Mouse (Mus musculus): ENCODE data around the gene F11. TPM values are rescaled to one million over a fixed set of nuclear protein-coding genes. Genes with fewer than 3 reads are reported as not detected.
A peak's percentile ranks its signal among the peaks of the same experiment; 100 is the strongest.

The F11 gene
- polyA plus RNA-seq, 1 experiment from 2014 or later, result not detected

- Histone ChIP-seq H3K9ac (ENCODE audit: low read length) (no peak overlapping the region), H3K9me3 (ENCODE audit: control insufficient read depth, low read length) (no peaks in the 10 kb centered on the region), H3K27me3 (ENCODE audit: control insufficient read depth, insufficient read depth, low read length) (no peaks in the 10 kb centered on the region), H3K36me3 (ENCODE audit: control insufficient read depth, insufficient read depth, low read length) (no peaks in the 10 kb centered on the region), H3K4me1 (ENCODE audit: control insufficient read depth, insufficient read depth, low read length) (no peaks in the 10 kb centered on the region), H3K4me3 (ENCODE audit: low read depth, low read length) (no peak overlapping the region), H3K27ac (replicated peaks; ENCODE audit: low read depth, low read length) (no peak overlapping the region), H3K4me2 (ENCODE audit: low read depth, severe bottlenecking) (no peak overlapping the region)
- 83% methylated on average over 8 of the region's 8 CpGs for WGBS
- no peak for ATAC-seq (ENCODE audit: insufficient number of reproducible peaks, low FRiP score, low TSS enrichment, low read depth)
- no peak for DNase-seq (ENCODE audit: low spot score)
Observed at GRCm38 (mm10) chr8:45258421-45258820, 3.4 kb downstream of the F11 start.

GRCm38 (mm10) chr8:45255040-45255439 is 6.8 kb downstream of the F11 start:
- H3K27me3 ChIP-seq (ENCODE audit: control insufficient read depth, insufficient read depth, low read length), result no peaks in the 10 kb centered on the region
- no peaks in the 10 kb centered on the region for H3K36me3 ChIP-seq (ENCODE audit: control insufficient read depth, insufficient read depth, low read length)
- H3K4me3 ChIP-seq (ENCODE audit: low read depth, low read length), result no peak overlapping the region
- no peaks in the 10 kb centered on the region for H3K9me3 ChIP-seq (ENCODE audit: control insufficient read depth, low read length)
- no peak overlapping the region for H3K27ac ChIP-seq (replicated peaks; ENCODE audit: low read depth, low read length)
- H3K9ac ChIP-seq (ENCODE audit: low read length), result no peak overlapping the region
- WGBS, result 73% methylated on average over 12 of the region's 12 CpGs
- no peaks in the 10 kb centered on the region for H3K4me1 ChIP-seq (ENCODE audit: control insufficient read depth, insufficient read depth, low read length)
- DNase-seq (ENCODE audit: low spot score) (no peak), ATAC-seq (ENCODE audit: insufficient number of reproducible peaks, low FRiP score, low TSS enrichment, low read depth) (no peak)
- H3K4me2 ChIP-seq (ENCODE audit: low read depth, severe bottlenecking), result no peak overlapping the region

DNA sequence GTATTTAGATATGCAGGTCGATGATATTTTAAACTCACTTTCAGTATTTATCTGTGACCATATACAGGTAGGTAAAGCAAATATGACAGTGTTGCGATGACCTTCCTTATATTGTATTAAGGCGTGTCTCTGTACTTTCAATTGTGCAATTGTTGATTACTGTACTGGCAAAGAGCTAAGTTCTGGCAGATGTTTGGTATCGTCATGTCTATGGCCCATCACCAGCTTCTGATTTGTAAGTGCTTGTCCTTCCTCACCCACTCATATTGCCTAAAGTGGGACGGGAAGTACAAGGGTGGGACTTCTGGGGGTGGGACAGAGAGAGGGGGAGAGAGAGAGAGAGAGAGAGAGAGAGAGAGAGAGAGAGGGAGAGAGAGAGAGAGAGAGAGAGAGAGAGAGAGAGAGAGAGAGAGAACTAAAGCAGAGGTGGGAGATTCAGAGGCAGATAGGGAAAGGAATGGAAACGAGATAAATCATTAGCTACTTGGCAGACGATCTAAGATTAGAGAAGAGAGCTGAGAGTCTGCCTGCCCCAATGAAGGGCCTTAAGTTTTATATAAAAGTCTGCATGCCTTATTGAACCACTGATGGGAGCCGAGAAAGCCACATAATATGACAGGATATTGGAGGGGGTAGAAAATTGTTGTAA is 7.5 kb downstream of the F11 start:
- ATAC-seq (ENCODE audit: insufficient number of reproducible peaks, low FRiP score, low TSS enrichment, low read depth) (no peak), DNase-seq (ENCODE audit: low spot score) (no peak)
- H3K9me3 ChIP-seq (ENCODE audit: control insufficient read depth, low read length), result no peaks in the 10 kb centered on the region
- H3K27me3 ChIP-seq (ENCODE audit: control insufficient read depth, insufficient read depth, low read length), result no peaks in the 10 kb centered on the region
- H3K36me3 ChIP-seq (ENCODE audit: control insufficient read depth, insufficient read depth, low read length), result no peaks in the 10 kb centered on the region
- H3K9ac ChIP-seq (ENCODE audit: low read length), result no peak overlapping the region
- no peaks in the 10 kb centered on the region for H3K4me1 ChIP-seq (ENCODE audit: control insufficient read depth, insufficient read depth, low read length)
- H3K4me3 ChIP-seq (ENCODE audit: low read depth, low read length), result no peak overlapping the region
- no peak overlapping the region for H3K4me2 ChIP-seq (ENCODE audit: low read depth, severe bottlenecking)
- WGBS, result 89% methylated on average over 8 of the region's 8 CpGs
- no peak overlapping the region for H3K27ac ChIP-seq (replicated peaks; ENCODE audit: low read depth, low read length)

GRCm38 (mm10) chr8:45253586-45253985 is 8.2 kb downstream of the F11 start:
- no peak for ATAC-seq (ENCODE audit: insufficient number of reproducible peaks, low FRiP score, low TSS enrichment, low read depth)

GRCm38 (mm10) chr8:45253111-45253510 is 8.7 kb downstream of the F11 start:
- no peak overlapping the region for H3K9ac ChIP-seq (ENCODE audit: low read length)
- H3K4me1 ChIP-seq (ENCODE audit: control insufficient read depth, insufficient read depth, low read length), result no peaks in the 10 kb centered on the region
- H3K4me3 ChIP-seq (ENCODE audit: low read depth, low read length), result no peak overlapping the region
- 56% methylated on average over 2 of the region's 2 CpGs for WGBS
- DNase-seq (ENCODE audit: low spot score) (no peak), ATAC-seq (ENCODE audit: insufficient number of reproducible peaks, low FRiP score, low TSS enrichment, low read depth) (no peak)
- H3K4me2 ChIP-seq (ENCODE audit: low read depth, severe bottlenecking), result no peak overlapping the region
- no peaks in the 10 kb centered on the region for H3K36me3 ChIP-seq (ENCODE audit: control insufficient read depth, insufficient read depth, low read length)
- no peaks in the 10 kb centered on the region for H3K9me3 ChIP-seq (ENCODE audit: control insufficient read depth, low read length)
- H3K27ac ChIP-seq (replicated peaks; ENCODE audit: low read depth, low read length), result no peak overlapping the region
- H3K27me3 ChIP-seq (ENCODE audit: control insufficient read depth, insufficient read depth, low read length), result no peaks in the 10 kb centered on the region

More at GRCm38 (mm10) chr8:45253586-45253985, 8.2 kb downstream of the F11 start:
- Histone ChIP-seq H3K4me3 (ENCODE audit: low read depth, low read length) (no peak overlapping the region), H3K4me2 (ENCODE audit: low read depth, severe bottlenecking) (no peak overlapping the region), H3K9ac (ENCODE audit: low read length) (no peak overlapping the region), H3K36me3 (ENCODE audit: control insufficient read depth, insufficient read depth, low read length) (no peaks in the 10 kb centered on the region), H3K27me3 (ENCODE audit: control insufficient read depth, insufficient read depth, low read length) (no peaks in the 10 kb centered on the region), H3K9me3 (ENCODE audit: control insufficient read depth, low read length) (no peaks in the 10 kb centered on the region), H3K4me1 (ENCODE audit: control insufficient read depth, insufficient read depth, low read length) (no peaks in the 10 kb centered on the region), H3K27ac (replicated peaks; ENCODE audit: low read depth, low read length) (no peak overlapping the region)
- no peak for DNase-seq (ENCODE audit: low spot score)
- WGBS, result 96% methylated on average over 1 of the region's 1 CpGs

- H3K4me3 ChIP-seq (ENCODE audit: low read depth, low read length), result no peak overlapping the region
- no peaks in the 10 kb centered on the region for H3K36me3 ChIP-seq (ENCODE audit: control insufficient read depth, insufficient read depth, low read length)
- no peaks in the 10 kb centered on the region for H3K4me1 ChIP-seq (ENCODE audit: control insufficient read depth, insufficient read depth, low read length)
- no peaks in the 10 kb centered on the region for H3K27me3 ChIP-seq (ENCODE audit: control insufficient read depth, insufficient read depth, low read length)
- no peak for ATAC-seq (ENCODE audit: insufficient number of reproducible peaks, low FRiP score, low TSS enrichment, low read depth)
- no peak overlapping the region for H3K9ac ChIP-seq (ENCODE audit: low read length)
- H3K4me2 ChIP-seq (ENCODE audit: low read depth, severe bottlenecking), result no peak overlapping the region
- 62% methylated on average over 7 of the region's 7 CpGs for WGBS
- no peak overlapping the region for H3K27ac ChIP-seq (replicated peaks; ENCODE audit: low read depth, low read length)
- no peak for DNase-seq (ENCODE audit: low spot score)
- no peaks in the 10 kb centered on the region for H3K9me3 ChIP-seq (ENCODE audit: control insufficient read depth, low read length)
Observed at GRCm38 (mm10) chr8:45246307-45246706, 15.5 kb downstream of the F11 start.

DNA sequence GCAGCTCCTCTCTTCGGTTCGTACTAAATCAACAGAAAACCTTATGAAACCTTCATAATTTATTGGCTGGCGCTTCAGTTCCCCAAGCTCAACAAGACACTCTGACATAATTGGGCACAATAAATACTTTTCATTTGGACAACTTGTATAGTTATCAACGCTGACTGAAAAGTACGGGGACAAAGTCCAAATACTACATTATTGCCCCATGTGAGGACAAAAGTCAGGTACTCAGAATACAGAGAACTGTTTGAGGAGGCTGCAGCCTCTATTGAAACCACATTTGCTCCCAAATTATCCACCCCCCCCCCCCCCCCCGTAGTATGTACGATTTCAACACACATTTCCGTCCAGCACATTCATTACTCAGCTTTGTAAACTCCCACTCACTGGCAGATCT is 22.5 kb downstream of the F11 start:
- Histone ChIP-seq H3K27ac (replicated peaks; ENCODE audit: low read depth, low read length) (no peak overlapping the region), H3K27me3 (ENCODE audit: control insufficient read depth, insufficient read depth, low read length) (no peaks in the 10 kb centered on the region), H3K4me2 (ENCODE audit: low read depth, severe bottlenecking) (no peak overlapping the region), H3K9me3 (ENCODE audit: control insufficient read depth, low read length) (no peaks in the 10 kb centered on the region), H3K4me3 (ENCODE audit: low read depth, low read length) (no peak overlapping the region), H3K9ac (ENCODE audit: low read length) (no peak overlapping the region), H3K36me3 (ENCODE audit: control insufficient read depth, insufficient read depth, low read length) (no peaks in the 10 kb centered on the region), H3K4me1 (ENCODE audit: control insufficient read depth, insufficient read depth, low read length) (no peaks in the 10 kb centered on the region)
- DNase-seq (ENCODE audit: low spot score) (no peak), ATAC-seq (ENCODE audit: insufficient number of reproducible peaks, low FRiP score, low TSS enrichment, low read depth) (no peak)
- whole genome bisulfite sequencing, result 75% methylated on average over 8 of the region's 8 CpGs

- Histone ChIP-seq H3K27ac (replicated peaks; ENCODE audit: low read depth, low read length) (no peak overlapping the region), H3K4me3 (ENCODE audit: low read depth, low read length) (no peak overlapping the region), H3K9ac (ENCODE audit: low read length) (no peak overlapping the region), H3K4me2 (ENCODE audit: low read depth, severe bottlenecking) (no peak overlapping the region), H3K9me3 (ENCODE audit: control insufficient read depth, low read length) (no peaks in the 10 kb centered on the region), H3K36me3 (ENCODE audit: control insufficient read depth, insufficient read depth, low read length) (no peaks in the 10 kb centered on the region), H3K27me3 (ENCODE audit: control insufficient read depth, insufficient read depth, low read length) (no peaks in the 10 kb centered on the region), H3K4me1 (ENCODE audit: control insufficient read depth, insufficient read depth, low read length) (no peaks in the 10 kb centered on the region)
- 16% methylated on average over 3 of the region's 3 CpGs for WGBS
- DNase-seq (ENCODE audit: low spot score) (peak; percentile 33), ATAC-seq (ENCODE audit: insufficient number of reproducible peaks, low FRiP score, low TSS enrichment, low read depth) (peak; percentile 44; the same call in 1 of the 2 replicates)
Observed at GRCm38 (mm10) chr8:45238282-45238681, 23.5 kb downstream of the F11 start.
